ENCODE assay signal across 22 mouse cellular contexts in genomic region chr12:86869761-86870160, GRCm38 (mm10).
"Had no signal": no experiment of that assay in that cellular context is flagged by ENCODE, and none has a peak within 500 bp of the region (broad histone marks: within the 10 kb centered on the region; RNA-seq: fewer than 3 reads in every experiment).

No protein-coding gene starts in this region.

- H3K27me3 ChIP-seq: heart, embryonic 13.5 days; heart, embryonic 15.5 days; hindbrain, embryonic 13.5 days; hindbrain, embryonic 15.5 days; limb, embryonic 13.5 days; limb, embryonic 15.5 days; liver, embryonic 12.5 days had no signal

- H3K27ac ChIP-seq: heart, embryonic 13.5 days; heart, embryonic 15.5 days; hindbrain, embryonic 13.5 days; hindbrain, embryonic 15.5 days; hindbrain, postnatal 0 days; limb, embryonic 13.5 days; limb, embryonic 15.5 days; liver, embryonic 12.5 days; liver, embryonic 14.5 days had no signal

- H3K36me3 ChIP-seq: heart, embryonic 13.5 days; heart, embryonic 15.5 days; hindbrain, embryonic 13.5 days; hindbrain, embryonic 15.5 days; limb, embryonic 13.5 days; limb, embryonic 15.5 days; liver, embryonic 12.5 days had no signal

- H3K9me3 ChIP-seq: heart, embryonic 13.5 days; heart, embryonic 15.5 days; hindbrain, embryonic 13.5 days; hindbrain, embryonic 15.5 days; limb, embryonic 13.5 days; limb, embryonic 15.5 days; liver, embryonic 12.5 days had no signal

- H3K4me3 ChIP-seq: heart, embryonic 13.5 days; heart, embryonic 15.5 days; hindbrain, embryonic 13.5 days; hindbrain, embryonic 15.5 days; limb, embryonic 13.5 days; limb, embryonic 15.5 days; liver, embryonic 12.5 days had no signal

- DNase-seq: gastrocnemius, postnatal 14 days; gastrocnemius, postnatal 36 days; heart, adult 18-20 months; heart, postnatal 36 days; kidney, adult 8-10 months; kidney, postnatal 14 days; kidney, postnatal 36 days; layer of hippocampus, adult 9-11 months; layer of hippocampus, postnatal 36 days; left cerebral cortex, postnatal 4 days; lung, adult 18-20 months had no signal

- ATAC-seq: hindbrain, postnatal 0 days; intestine, embryonic 16.5 days; liver, embryonic 12.5 days had no signal

- H3K9ac ChIP-seq: heart, embryonic 13.5 days; heart, embryonic 15.5 days; hindbrain, embryonic 13.5 days; hindbrain, embryonic 15.5 days; limb, embryonic 13.5 days; limb, embryonic 15.5 days; liver, embryonic 12.5 days; liver, embryonic 14.5 days had no signal

- H3K4me2 ChIP-seq: heart, embryonic 11.5 days; heart, embryonic 13.5 days; heart, embryonic 15.5 days; hindbrain, embryonic 13.5 days; hindbrain, embryonic 15.5 days; limb, embryonic 13.5 days; limb, embryonic 15.5 days; liver, embryonic 12.5 days had no signal
